Mouse (Mus musculus): ENCODE data around the gene Bag3.

GRCm38 (mm10) chr7:128524641-128525040, 1.2 kb downstream of the Bag3 start:
- TF ChIP-seq CTCF (IDR thresholded peaks at IDR 0.05) (no peak), POLR2A (IDR thresholded peaks at IDR 0.05; ENCODE audit: insufficient read depth, low read depth, low read length) (no peak), EP300 (IDR thresholded peaks at IDR 0.05; ENCODE audit: insufficient read depth, low read depth, low read length) (no peak)
